Mouse (Mus musculus): Measurements from ENCODE around the gene Tpp2. TPM values are rescaled to one million over a fixed set of nuclear protein-coding genes. Genes with fewer than 3 reads are reported as not detected.
A peak's percentile ranks its signal among the peaks of the same experiment; 100 is the strongest.
"Not testable (repeated sequence)": the region's sequence is repeated elsewhere in the genome, so short reads cannot be mapped to it uniquely, and the experiment has no call there.

Tpp2 gene
- polyA plus RNA-seq (2016; fragmentation: Nextera tagmentation; extraction: Ambion mirVana) = 55.2 and 56.0 TPM in 2 replicates

DNA sequence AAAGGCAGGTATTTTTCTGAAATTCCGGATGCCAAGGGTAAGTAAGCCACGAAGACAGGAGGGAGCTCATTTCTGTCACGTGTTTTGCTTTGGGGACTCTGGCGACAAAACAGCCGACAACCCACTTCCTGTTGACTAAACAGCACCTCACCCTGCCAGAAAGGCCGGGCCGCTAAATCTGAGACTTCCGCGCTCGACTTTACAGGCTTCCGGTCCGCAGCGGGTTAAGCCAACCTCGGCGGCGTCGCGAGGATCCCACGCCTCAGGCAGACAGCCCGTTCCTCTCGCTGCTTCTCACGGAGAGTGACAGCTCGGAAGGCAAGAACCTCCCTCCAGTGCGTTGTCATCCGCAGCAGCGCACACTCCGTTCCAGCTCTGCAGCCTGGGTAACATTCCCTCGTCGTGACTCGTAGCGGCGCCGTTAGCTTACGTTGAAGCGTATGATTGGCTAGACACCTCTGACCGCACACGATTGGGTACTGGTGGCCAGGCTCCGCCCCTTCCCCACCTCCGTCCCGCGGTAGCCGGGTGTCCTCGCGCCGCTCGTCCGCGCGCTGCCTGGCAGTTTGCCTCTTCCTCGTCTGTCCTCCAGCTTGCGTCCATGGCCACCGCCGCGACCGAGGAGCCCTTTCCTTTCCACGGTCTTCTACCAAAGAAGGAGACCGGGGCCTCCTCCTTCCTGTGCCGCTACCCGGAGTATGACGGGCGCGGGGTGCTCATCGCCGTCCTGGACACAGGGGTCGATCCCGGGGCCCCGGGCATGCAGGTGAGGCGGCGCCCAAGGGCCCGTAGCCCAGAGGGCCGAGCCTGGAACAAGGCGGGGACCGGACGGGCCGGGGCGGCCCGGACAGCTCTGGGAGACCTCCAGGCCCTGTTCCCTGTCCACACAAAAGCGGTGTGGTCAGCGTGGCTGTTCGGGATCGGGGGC, at the start of gene Tpp2:
TSS of gene Tpp2 (plus strand) at position 160 of the 928 bp plus-strand sequence.
- H3K36me3 ChIP-seq = no peaks in the 10 kb centered on the region
- ATAC-seq (ENCODE audit: insufficient number of reproducible peaks, low FRiP score) = peak; percentile 100
- no peaks in the 10 kb centered on the region for H3K9me3 ChIP-seq (replicated peaks)
- WGBS = under 1% methylated on average over 81 of the region's 81 CpGs
- H3K4me2 ChIP-seq = peak within 1 kb of the TSS; percentile 74
- H3K4me1 ChIP-seq (replicated peaks) = peaks cover 7% of the 10 kb centered on the region; the same call in 1 of the 2 replicates
- H3K27me3 ChIP-seq (replicated peaks) = no peaks in the 10 kb centered on the region
- H3K4me3 ChIP-seq = peak within 1 kb of the TSS; percentile 86
- H3K27ac ChIP-seq (ENCODE audit: poor library complexity, severe bottlenecking) = peak within 1 kb of the TSS; percentile 96
- peak within 1 kb of the TSS; percentile 94 for H3K9ac ChIP-seq

DNA sequence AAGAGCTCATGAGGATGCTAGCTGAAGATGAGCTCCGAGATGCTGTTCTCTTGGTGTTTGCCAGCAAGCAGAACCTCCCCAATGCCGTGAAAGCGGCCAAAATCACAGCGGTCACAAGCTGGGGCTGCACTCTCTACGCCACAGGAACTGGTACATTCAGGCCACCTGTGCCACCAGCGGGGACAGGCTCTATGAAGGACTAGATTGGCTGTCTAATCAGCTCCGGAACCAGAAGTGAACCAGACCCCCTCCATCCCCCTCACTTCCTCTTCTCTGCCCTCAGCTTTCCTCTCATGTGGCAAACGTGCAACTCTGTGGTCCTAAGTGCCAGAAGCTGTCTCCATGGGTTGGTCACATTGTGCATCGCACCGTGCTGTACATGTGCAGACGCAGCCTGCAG, 45.1 kb upstream of the Tpp2 start:
- H3K27ac ChIP-seq (ENCODE audit: poor library complexity, severe bottlenecking); H3K4me2 ChIP-seq; H3K36me3 ChIP-seq; H3K4me1 ChIP-seq (replicated peaks); H3K9me3 ChIP-seq (replicated peaks); H3K27me3 ChIP-seq (replicated peaks); ATAC-seq (ENCODE audit: insufficient number of reproducible peaks, low FRiP score); H3K9ac ChIP-seq; H3K4me3 ChIP-seq: not testable (repeated sequence)
- 76% methylated on average over 11 of the region's 11 CpGs for WGBS

DNA sequence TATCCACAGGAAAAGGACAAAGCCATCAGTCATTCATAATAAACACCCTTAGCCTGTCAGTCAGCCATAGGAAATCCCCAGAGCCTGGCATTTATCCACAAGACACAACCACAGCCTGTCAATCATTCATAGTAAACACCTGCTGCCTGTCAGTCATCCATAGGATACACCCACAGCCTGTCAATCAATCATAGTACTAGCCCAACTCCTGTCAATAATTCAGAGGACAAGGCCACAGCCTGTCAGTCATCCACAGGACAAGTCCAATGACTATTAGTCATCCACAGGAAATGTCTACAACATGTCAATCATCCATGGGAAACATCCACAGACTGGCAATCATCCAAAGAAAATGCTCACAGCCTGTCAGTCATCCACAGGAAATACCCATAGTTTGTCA, 37.7 kb upstream of the Tpp2 start:
- ATAC-seq (ENCODE audit: insufficient number of reproducible peaks, low FRiP score) = no peak
- no peak overlapping the region for H3K4me2 ChIP-seq
- no peak overlapping the region for H3K27ac ChIP-seq (ENCODE audit: poor library complexity, severe bottlenecking)

DNA sequence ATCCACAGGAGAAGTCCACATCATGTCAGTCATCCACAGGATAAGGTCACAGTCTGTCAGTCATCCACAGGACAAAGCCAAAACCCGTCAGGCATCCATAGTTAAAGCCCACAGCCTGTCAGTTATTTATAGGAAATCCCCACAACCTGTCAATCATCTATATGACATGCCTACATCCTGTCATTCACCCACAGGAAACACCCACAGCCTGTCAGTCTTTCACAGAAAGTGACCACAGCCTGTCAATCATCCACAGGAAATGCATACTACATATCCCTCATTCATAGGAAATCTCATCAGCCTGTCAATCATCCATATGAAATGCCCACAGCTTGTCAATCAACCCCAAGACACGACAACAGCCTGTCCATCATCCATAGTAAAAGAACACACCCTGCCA, 36.3 kb upstream of the Tpp2 start:
- H3K9me3 ChIP-seq (replicated peaks) = peaks cover 8% of the 10 kb centered on the region; the same call in 1 of the 2 replicates
- 79% methylated on average over 2 of the region's 2 CpGs for WGBS

More for the DNA sequence above, 37.7 kb upstream of the Tpp2 start:
- Histone ChIP-seq H3K4me1 (replicated peaks) (0 out of 2 replicates have a peak, but pooled peaks cover 4% of the 10 kb centered on the region), H3K27me3 (replicated peaks) (peaks cover 2% of the 10 kb centered on the region; the same call in 1 of the 2 replicates), H3K36me3 (no peaks in the 10 kb centered on the region), H3K4me3 (no peak overlapping the region), H3K9ac (no peak overlapping the region), H3K9me3 (replicated peaks) (peaks cover 8% of the 10 kb centered on the region; the same call in 1 of the 2 replicates)

DNA sequence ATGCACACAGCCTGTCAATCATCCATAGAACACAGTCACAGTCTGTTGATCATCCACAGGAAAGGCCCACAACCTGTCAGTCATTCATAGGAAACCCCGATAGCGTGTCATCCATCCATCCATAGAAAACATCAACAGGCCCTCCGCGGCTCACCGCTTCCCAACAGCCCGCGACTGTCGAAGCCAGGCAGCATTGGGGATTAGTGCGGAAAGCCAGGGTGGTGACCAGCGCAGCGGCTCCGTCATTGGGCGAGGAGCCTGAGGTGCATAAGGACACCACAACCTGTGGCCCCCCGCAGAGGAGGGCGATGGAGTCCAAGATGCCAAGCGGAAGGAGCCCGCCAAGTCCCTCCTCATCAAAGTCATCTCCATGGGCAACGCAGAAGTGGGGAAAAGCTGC, 35.5 kb upstream of the Tpp2 start:
- H3K36me3 ChIP-seq = no peaks in the 10 kb centered on the region
- no peak overlapping the region for H3K27ac ChIP-seq (ENCODE audit: poor library complexity, severe bottlenecking)
- H3K4me2 ChIP-seq = no peak overlapping the region
- 79% methylated on average over 18 of the region's 18 CpGs for WGBS
- no peak overlapping the region for H3K9ac ChIP-seq
- 0 out of 2 replicates have a peak, but pooled peaks cover 4% of the 10 kb centered on the region for H3K4me1 ChIP-seq (replicated peaks)
- peaks cover 8% of the 10 kb centered on the region; the same call in 1 of the 2 replicates for H3K27me3 ChIP-seq (replicated peaks)
- peaks cover 8% of the 10 kb centered on the region; the same call in 1 of the 2 replicates for H3K9me3 ChIP-seq (replicated peaks)
- ATAC-seq (ENCODE audit: insufficient number of reproducible peaks, low FRiP score) = no peak
- no peak overlapping the region for H3K4me3 ChIP-seq

More for the DNA sequence above, 36.3 kb upstream of the Tpp2 start:
- Histone ChIP-seq H3K9ac (no peak overlapping the region), H3K27ac (ENCODE audit: poor library complexity, severe bottlenecking) (no peak overlapping the region), H3K27me3 (replicated peaks) (peaks cover 8% of the 10 kb centered on the region; the same call in 1 of the 2 replicates), H3K4me3 (no peak overlapping the region), H3K36me3 (no peaks in the 10 kb centered on the region), H3K4me1 (replicated peaks) (0 out of 2 replicates have a peak, but pooled peaks cover 4% of the 10 kb centered on the region), H3K4me2 (no peak overlapping the region)
- ATAC-seq (ENCODE audit: insufficient number of reproducible peaks, low FRiP score) = no peak

DNA sequence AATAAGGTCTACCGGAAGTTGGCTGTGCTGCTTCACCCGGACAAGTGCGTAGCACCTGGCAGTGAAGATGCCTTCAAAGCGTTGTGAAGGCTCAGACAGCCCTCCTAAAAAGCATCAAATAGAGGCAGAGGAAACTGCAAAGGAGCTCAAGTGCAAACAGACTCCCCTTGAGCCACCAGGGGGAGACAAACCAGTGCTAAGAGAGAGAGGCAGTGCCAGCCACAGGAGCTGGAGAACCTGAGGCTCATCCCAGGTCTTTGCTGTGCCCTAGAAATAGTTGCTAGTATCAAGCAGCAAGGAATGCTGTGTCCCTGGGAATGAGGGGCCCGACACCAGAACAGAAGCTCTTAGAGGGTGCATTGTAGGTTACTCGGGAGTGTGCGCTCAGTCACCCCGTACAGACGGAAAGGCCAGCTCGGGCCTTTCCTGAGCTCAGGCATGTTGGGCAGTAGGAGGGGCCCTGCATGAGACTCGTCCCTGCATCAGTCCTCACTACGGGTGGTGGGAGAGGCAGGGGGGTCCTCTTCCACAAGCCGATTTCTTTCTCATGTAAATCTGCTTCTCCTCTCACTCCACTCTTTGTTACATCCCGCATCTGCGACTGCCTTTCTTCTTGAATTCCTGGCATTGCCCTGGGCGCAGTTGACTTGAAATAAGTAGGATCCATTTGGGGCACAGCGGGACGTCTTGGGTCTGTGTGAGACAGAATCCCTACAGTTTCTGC, 34.3 kb upstream of the Tpp2 start:
- peak overlapping the region; percentile 73 for H3K4me2 ChIP-seq
- H3K9me3 ChIP-seq (replicated peaks) = peaks cover 8% of the 10 kb centered on the region; the same call in 1 of the 2 replicates
- H3K27ac ChIP-seq (ENCODE audit: poor library complexity, severe bottlenecking) = no peak overlapping the region
- H3K36me3 ChIP-seq = no peaks in the 10 kb centered on the region
- peak overlapping the region; percentile 39 for H3K4me3 ChIP-seq
- ATAC-seq (ENCODE audit: insufficient number of reproducible peaks, low FRiP score) = peak; percentile 45; the same call in 1 of the 2 replicates
- peaks cover 8% of the 10 kb centered on the region; the same call in 1 of the 2 replicates for H3K27me3 ChIP-seq (replicated peaks)
- 19% methylated on average over 18 of the region's 18 CpGs for WGBS
- 0 out of 2 replicates have a peak, but pooled peaks cover 4% of the 10 kb centered on the region for H3K4me1 ChIP-seq (replicated peaks)
- H3K9ac ChIP-seq = peak overlapping the region; percentile 47

DNA sequence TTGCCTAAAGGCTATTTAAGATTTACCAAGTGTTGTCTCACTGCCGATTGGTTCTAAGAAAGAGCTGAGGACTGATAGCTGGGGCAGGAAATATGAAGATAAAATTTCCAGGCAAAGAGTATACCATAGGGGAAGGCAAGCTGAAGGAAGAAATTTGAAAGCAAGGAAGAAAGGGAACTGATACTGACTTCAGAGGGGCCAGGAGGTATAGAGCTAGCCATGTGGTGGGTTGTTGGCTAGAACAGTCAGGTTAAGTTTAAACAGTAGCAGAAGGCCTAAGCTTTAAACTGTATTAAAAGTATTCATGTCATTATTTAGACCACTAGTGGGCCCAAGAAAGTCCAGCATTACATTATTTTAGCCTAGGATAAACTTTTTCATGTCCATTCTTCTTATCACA, 31.0 kb upstream of the Tpp2 start:
- Histone ChIP-seq H3K36me3 (no peaks in the 10 kb centered on the region), H3K9me3 (replicated peaks) (0 out of 2 replicates have a peak, but pooled peaks cover under 1% of the 10 kb centered on the region), H3K27me3 (replicated peaks) (peaks cover 8% of the 10 kb centered on the region; the same call in 1 of the 2 replicates), H3K27ac (ENCODE audit: poor library complexity, severe bottlenecking) (no peak overlapping the region), H3K4me2 (no peak overlapping the region), H3K4me3 (no peak overlapping the region), H3K4me1 (replicated peaks) (0 out of 2 replicates have a peak, but pooled peaks cover 4% of the 10 kb centered on the region), H3K9ac (no peak overlapping the region)
- 69% methylated on average over 1 of the region's 1 CpGs for WGBS
- ATAC-seq (ENCODE audit: insufficient number of reproducible peaks, low FRiP score) = no peak

DNA sequence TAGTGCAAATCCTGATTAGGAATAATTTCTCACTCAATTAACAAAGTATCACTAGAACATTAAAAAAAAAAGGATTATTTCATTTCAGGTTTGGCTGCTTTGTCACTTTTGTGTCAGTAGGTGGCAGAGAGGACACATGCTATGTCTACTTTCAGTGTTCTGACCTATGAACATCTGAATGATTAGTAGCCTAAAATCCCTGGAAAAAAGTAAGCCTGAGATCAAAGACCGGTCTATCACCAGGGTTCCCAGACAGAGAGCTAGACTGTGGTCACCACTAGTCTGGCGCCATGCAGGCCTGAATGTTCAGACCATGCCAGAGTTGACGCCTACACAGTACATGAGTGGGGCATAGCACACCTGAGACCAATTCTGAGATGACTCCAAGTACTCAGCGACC, 30.6 kb upstream of the Tpp2 start:
- H3K36me3 ChIP-seq = no peaks in the 10 kb centered on the region
- H3K9ac ChIP-seq = no peak overlapping the region
- ATAC-seq (ENCODE audit: insufficient number of reproducible peaks, low FRiP score) = no peak
- H3K27me3 ChIP-seq (replicated peaks) = peaks cover 8% of the 10 kb centered on the region; the same call in 1 of the 2 replicates
- no peaks in the 10 kb centered on the region for H3K9me3 ChIP-seq (replicated peaks)
- 59% methylated on average over 4 of the region's 4 CpGs for WGBS
- no peak overlapping the region for H3K4me2 ChIP-seq
- no peak overlapping the region for H3K27ac ChIP-seq (ENCODE audit: poor library complexity, severe bottlenecking)
- H3K4me3 ChIP-seq = no peak overlapping the region
- H3K4me1 ChIP-seq (replicated peaks) = 0 out of 2 replicates have a peak, but pooled peaks cover 4% of the 10 kb centered on the region

DNA sequence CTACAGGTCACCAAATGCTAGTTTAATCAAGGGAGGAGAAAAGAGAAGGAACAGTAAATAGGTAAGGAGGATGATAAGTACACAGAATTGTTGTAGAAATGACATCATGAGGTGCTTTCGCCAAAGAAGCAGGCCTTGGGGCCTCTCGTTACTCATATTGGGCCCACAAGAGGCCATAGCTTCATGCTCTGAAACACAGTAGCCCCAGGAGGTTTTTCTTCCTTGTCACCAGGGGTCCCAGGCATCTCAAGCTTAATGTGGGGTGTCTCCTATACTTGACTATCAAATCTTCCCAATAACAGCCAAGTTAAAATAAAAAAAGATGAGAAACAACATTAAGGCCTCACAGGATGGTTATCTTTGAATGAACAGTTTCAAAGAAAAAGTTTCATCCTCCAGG, 18.0 kb upstream of the Tpp2 start:
- Histone ChIP-seq H3K9ac (no peak overlapping the region), H3K27ac (ENCODE audit: poor library complexity, severe bottlenecking) (no peak overlapping the region), H3K4me2 (no peak overlapping the region), H3K4me3 (no peak overlapping the region), H3K36me3 (no peaks in the 10 kb centered on the region), H3K9me3 (replicated peaks) (no peaks in the 10 kb centered on the region), H3K4me1 (replicated peaks) (no peaks in the 10 kb centered on the region), H3K27me3 (replicated peaks) (no peaks in the 10 kb centered on the region)
- 57% methylated on average over 2 of the region's 2 CpGs for WGBS
- no peak for ATAC-seq (ENCODE audit: insufficient number of reproducible peaks, low FRiP score)

DNA sequence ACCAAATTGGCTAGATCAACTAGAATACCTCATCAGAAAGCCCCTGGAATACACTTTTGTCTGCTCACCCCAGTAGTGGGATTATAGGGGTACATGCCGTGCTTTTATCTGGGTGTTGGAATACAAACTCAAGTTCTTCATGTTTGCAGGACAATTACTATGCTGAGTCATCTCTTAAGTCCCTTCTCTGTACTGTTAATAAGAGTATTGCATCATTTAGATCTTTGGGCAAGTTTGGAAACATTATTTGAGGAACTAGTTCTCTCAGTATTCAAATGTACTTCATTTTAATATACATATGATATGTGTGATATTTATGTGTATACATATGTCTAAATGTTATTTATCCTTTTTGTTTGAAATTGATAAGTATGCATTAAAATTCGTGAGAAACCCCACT, 16.6 kb upstream of the Tpp2 start:
- no peak overlapping the region for H3K27ac ChIP-seq (ENCODE audit: poor library complexity, severe bottlenecking)
- H3K9me3 ChIP-seq (replicated peaks) = no peaks in the 10 kb centered on the region
- H3K4me1 ChIP-seq (replicated peaks) = no peaks in the 10 kb centered on the region
- no peak overlapping the region for H3K4me3 ChIP-seq
- 49% methylated on average over 2 of the region's 2 CpGs for WGBS
- no peak for ATAC-seq (ENCODE audit: insufficient number of reproducible peaks, low FRiP score)
- no peaks in the 10 kb centered on the region for H3K27me3 ChIP-seq (replicated peaks)
- no peaks in the 10 kb centered on the region for H3K36me3 ChIP-seq
- H3K9ac ChIP-seq = no peak overlapping the region
- no peak overlapping the region for H3K4me2 ChIP-seq

DNA sequence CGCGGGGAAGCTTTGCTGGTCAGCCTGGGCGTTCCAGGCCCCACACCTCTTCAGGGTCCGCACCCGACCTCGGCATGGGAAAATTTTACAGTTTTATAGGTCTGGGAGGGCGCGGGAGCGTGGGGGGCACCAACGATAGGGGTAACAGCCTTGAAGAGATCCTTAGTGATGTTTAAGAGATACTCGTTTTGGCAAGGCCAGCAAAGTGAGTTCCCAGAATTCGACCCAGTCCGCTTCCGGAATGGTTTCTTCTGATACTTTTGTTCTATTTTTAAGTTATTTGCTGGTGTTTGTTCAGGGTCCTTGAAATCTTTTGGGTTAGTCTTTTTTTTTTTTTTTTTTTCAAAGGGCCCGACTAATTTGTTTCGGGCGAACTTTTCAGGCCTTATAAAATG, 966 bp downstream of the Tpp2 start:
- Histone ChIP-seq H3K27ac (ENCODE audit: poor library complexity, severe bottlenecking) (peak overlapping the region; percentile 96), H3K27me3 (replicated peaks) (no peaks in the 10 kb centered on the region), H3K9me3 (replicated peaks) (no peaks in the 10 kb centered on the region), H3K4me1 (replicated peaks) (peaks cover 7% of the 10 kb centered on the region; the same call in 1 of the 2 replicates), H3K4me2 (peak overlapping the region; percentile 59), H3K4me3 (peak overlapping the region; percentile 86), H3K36me3 (no peaks in the 10 kb centered on the region), H3K9ac (peak overlapping the region; percentile 94)
- no peak for ATAC-seq (ENCODE audit: insufficient number of reproducible peaks, low FRiP score)
- 2% methylated on average over 17 of the region's 17 CpGs for WGBS

Data from heart, embryonic 12.5 days (tissue).